Mouse (Mus musculus): ENCODE data around the gene Gm28048.

Gm28048 gene

GRCm38 (mm10) chr11:22950131-22950530 lies 31.8 kb downstream of the Gm28048 start:
- DNase-seq (ENCODE audit: low spot score) = no peak

GRCm38 (mm10) chr11:22949101-22949500 lies 32.8 kb downstream of the Gm28048 start:
- no peak for DNase-seq (ENCODE audit: low spot score)

GRCm38 (mm10) chr11:22938983-22939382 lies 42.9 kb downstream of the Gm28048 start:
- DNase-seq (ENCODE audit: low spot score) = no peak

- no peak for DNase-seq (ENCODE audit: low spot score)
These were observed 44.1 kb downstream of the Gm28048 start for GRCm38 (mm10) chr11:22937716-22938316.

GRCm38 (mm10) chr11:22936446-22937125 lies 45.3 kb downstream of the Gm28048 start:
- DNase-seq (ENCODE audit: low spot score) = no peak

- DNase-seq (ENCODE audit: low spot score) = no peak
These were observed 49.7 kb downstream of the Gm28048 start for GRCm38 (mm10) chr11:22932167-22932566.

GRCm38 (mm10) chr11:22931320-22931905 lies 50.5 kb downstream of the Gm28048 start:
- no peak for DNase-seq (ENCODE audit: low spot score)

- no peak for DNase-seq (ENCODE audit: low spot score)
These were observed 51.8 kb downstream of the Gm28048 start for GRCm38 (mm10) chr11:22930129-22930528.

- DNase-seq (ENCODE audit: low spot score) = no peak
These were observed 53.2 kb downstream of the Gm28048 start for GRCm38 (mm10) chr11:22928586-22929169.

GRCm38 (mm10) chr11:22923606-22924005 lies 58.3 kb downstream of the Gm28048 start:
- DNase-seq (ENCODE audit: low spot score) = no peak

- no peak for DNase-seq (ENCODE audit: low spot score)
These were observed 59.3 kb downstream of the Gm28048 start for GRCm38 (mm10) chr11:22922546-22922945.

GRCm38 (mm10) chr11:22919336-22919735 lies 62.6 kb downstream of the Gm28048 start:
- no peak for DNase-seq (ENCODE audit: low spot score)

- DNase-seq (ENCODE audit: low spot score) = no peak
These were observed 64.1 kb downstream of the Gm28048 start for GRCm38 (mm10) chr11:22917786-22918185.

- no peak for DNase-seq (ENCODE audit: low spot score)
These were observed 68.1 kb downstream of the Gm28048 start for GRCm38 (mm10) chr11:22913744-22914143.

GRCm38 (mm10) chr11:22911831-22912230 lies 70.1 kb downstream of the Gm28048 start:
- no peak for DNase-seq (ENCODE audit: low spot score)

GRCm38 (mm10) chr11:22906453-22906865 lies 75.4 kb downstream of the Gm28048 start:
- no peak for DNase-seq (ENCODE audit: low spot score)

GRCm38 (mm10) chr11:22902923-22903322 lies 79.0 kb downstream of the Gm28048 start:
- DNase-seq (ENCODE audit: low spot score) = no peak

GRCm38 (mm10) chr11:22900041-22900440 lies 81.8 kb downstream of the Gm28048 start:
- no peak for DNase-seq (ENCODE audit: low spot score)

- no peak for DNase-seq (ENCODE audit: low spot score)
These were observed 84.2 kb downstream of the Gm28048 start for GRCm38 (mm10) chr11:22897642-22898041.

GRCm38 (mm10) chr11:22897127-22897526 lies 84.8 kb downstream of the Gm28048 start:
- DNase-seq (ENCODE audit: low spot score) = no peak

GRCm38 (mm10) chr11:22893075-22893474 lies 88.8 kb downstream of the Gm28048 start:
- no peak for DNase-seq (ENCODE audit: low spot score)

GRCm38 (mm10) chr11:22892466-22892865 lies 89.4 kb downstream of the Gm28048 start:
- DNase-seq (ENCODE audit: low spot score) = no peak

- DNase-seq (ENCODE audit: low spot score) = no peak
These were observed 90.0 kb downstream of the Gm28048 start for GRCm38 (mm10) chr11:22891876-22892275.

Data from ovary, postnatal 10 days (tissue).